Mouse (Mus musculus): ENCODE measurements around the gene Cdk7. TPM values are rescaled to one million over a fixed set of nuclear protein-coding genes. Genes with fewer than 3 reads are reported as not detected.

Cdk7 gene
- 91.4 and 91.7 TPM in 2 replicates for polyA plus RNA-seq (2015; fragmentation: Nextera tagmentation; extraction: Ambion mirVana)

DNA sequence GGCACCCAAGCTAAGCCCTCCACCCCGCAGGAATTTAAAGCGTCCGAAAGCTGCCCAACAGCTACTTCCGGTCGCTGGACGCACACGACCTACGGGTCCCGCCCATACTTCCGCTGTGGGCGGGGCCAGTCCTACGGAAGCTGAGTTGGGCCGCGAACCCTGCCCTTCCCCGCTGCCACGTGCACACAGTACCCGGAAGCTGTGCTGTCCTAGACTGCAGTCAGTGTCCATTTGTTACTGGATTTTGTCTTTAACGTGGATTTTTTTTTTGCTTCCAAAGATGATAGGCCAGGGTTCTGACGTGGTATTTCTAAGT is at the start of gene Cdk7:
Gene Cdk7, minus strand, starts transcription at position 79 of the 316 bp plus-strand sequence.
- peaks cover 16% of the 10 kb centered on the region for H3K4me1 ChIP-seq
- peaks cover 16% of the 10 kb centered on the region for H3K36me3 ChIP-seq
- ATAC-seq (ENCODE audit: insufficient number of reproducible peaks, low FRiP score, low TSS enrichment, low read depth), result peak; percentile 98
- H3K27ac ChIP-seq, result peak within 1 kb of the TSS; percentile 97
- no peaks in the 10 kb centered on the region for H3K9me3 ChIP-seq
- H3K4me2 ChIP-seq, result peak within 1 kb of the TSS; percentile 49
- under 1% methylated on average over 19 of the region's 19 CpGs for WGBS
- H3K27me3 ChIP-seq, result no peaks in the 10 kb centered on the region
- peak within 1 kb of the TSS; percentile 89 for H3K9ac ChIP-seq
- peak within 1 kb of the TSS; percentile 88 for H3K4me3 ChIP-seq

DNA sequence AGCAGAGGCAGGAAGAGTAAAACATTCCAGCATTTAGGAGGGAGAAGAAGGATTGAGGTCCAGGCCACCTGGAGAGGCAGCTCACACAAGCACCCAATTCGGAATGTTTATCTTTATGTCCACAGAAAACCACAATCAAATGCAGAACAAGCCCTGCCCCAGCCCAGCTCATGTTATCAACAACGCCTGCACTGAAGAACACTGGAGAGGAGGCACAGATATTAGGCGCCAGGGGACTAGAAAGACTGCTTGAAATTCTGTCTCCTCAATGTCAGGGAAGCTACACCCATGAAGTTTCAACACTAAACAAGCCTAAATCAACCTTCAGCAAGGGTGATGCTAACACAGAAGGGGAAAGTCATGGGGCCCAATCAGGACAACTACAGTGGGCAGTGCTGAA is 46.8 kb upstream of the Cdk7 start:
- no peak overlapping the region for H3K27ac ChIP-seq
- ATAC-seq (ENCODE audit: insufficient number of reproducible peaks, low FRiP score, low TSS enrichment, low read depth), result no peak
- H3K4me1 ChIP-seq, result peaks cover 18% of the 10 kb centered on the region
- H3K9me3 ChIP-seq, result no peaks in the 10 kb centered on the region
- H3K4me2 ChIP-seq, result no peak overlapping the region
- H3K9ac ChIP-seq, result no peak overlapping the region
- no peaks in the 10 kb centered on the region for H3K27me3 ChIP-seq
- no peak overlapping the region for H3K4me3 ChIP-seq
- 79% methylated on average over 3 of the region's 3 CpGs for WGBS
- H3K36me3 ChIP-seq, result peaks cover 21% of the 10 kb centered on the region

DNA sequence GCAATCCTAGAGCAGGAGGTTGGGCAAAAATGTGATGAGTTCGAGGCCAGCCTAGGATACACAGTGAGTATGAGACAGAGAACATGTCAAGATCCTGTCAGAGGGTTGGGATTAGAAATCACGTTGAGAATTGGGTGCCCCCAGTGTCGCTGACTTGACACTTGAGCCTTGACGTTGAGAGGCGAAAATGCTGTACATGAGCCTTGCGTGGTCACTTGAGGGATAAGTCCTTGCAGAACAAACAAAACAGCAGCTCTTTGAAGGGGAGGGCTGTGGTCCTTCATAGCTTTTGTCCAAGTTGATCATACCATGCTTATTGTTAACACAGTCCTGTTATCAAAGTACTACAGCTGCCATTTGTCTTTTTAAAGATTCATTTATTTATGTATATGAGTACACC is 46.0 kb upstream of the Cdk7 start:
- ATAC-seq (ENCODE audit: insufficient number of reproducible peaks, low FRiP score, low TSS enrichment, low read depth), result no peak
- Histone ChIP-seq H3K4me3 (no peak overlapping the region), H3K27me3 (no peaks in the 10 kb centered on the region), H3K4me1 (peaks cover 18% of the 10 kb centered on the region), H3K4me2 (no peak overlapping the region; the same call in 1 of the 2 replicates), H3K9ac (no peak overlapping the region), H3K9me3 (no peaks in the 10 kb centered on the region), H3K36me3 (peaks cover 22% of the 10 kb centered on the region), H3K27ac (0 out of 2 replicates have a peak overlapping the region, but pooled peaks have one; percentile 43)
- 65% methylated on average over 6 of the region's 6 CpGs for WGBS

DNA sequence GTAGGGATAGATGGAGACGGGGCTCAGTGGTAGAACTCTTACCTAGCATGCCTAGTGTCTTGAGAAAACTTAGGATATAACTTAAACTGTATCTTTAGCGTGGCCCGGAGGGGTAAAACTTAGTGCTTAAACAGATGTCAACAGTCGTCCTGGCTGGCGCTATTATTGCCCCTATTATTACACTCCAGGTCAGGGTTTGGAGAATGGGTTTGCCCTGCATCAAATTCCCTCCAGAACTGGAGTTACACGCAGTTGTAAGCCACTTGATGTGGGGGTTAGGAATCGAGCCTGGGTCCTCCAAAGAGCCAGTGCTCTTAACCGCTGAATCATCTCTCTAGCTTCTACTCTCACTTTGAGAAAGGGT is 45.3 kb upstream of the Cdk7 start:
- Histone ChIP-seq H3K9me3 (no peaks in the 10 kb centered on the region), H3K9ac (peak overlapping the region; percentile 65), H3K36me3 (peaks cover 23% of the 10 kb centered on the region), H3K27me3 (no peaks in the 10 kb centered on the region), H3K4me2 (peak overlapping the region; percentile 80), H3K27ac (peak overlapping the region; percentile 43; the same call in 1 of the 2 replicates), H3K4me3 (peak overlapping the region; percentile 58), H3K4me1 (peaks cover 18% of the 10 kb centered on the region)
- no peak for ATAC-seq (ENCODE audit: insufficient number of reproducible peaks, low FRiP score, low TSS enrichment, low read depth)
- WGBS, result 8% methylated on average over 8 of the region's 8 CpGs

DNA sequence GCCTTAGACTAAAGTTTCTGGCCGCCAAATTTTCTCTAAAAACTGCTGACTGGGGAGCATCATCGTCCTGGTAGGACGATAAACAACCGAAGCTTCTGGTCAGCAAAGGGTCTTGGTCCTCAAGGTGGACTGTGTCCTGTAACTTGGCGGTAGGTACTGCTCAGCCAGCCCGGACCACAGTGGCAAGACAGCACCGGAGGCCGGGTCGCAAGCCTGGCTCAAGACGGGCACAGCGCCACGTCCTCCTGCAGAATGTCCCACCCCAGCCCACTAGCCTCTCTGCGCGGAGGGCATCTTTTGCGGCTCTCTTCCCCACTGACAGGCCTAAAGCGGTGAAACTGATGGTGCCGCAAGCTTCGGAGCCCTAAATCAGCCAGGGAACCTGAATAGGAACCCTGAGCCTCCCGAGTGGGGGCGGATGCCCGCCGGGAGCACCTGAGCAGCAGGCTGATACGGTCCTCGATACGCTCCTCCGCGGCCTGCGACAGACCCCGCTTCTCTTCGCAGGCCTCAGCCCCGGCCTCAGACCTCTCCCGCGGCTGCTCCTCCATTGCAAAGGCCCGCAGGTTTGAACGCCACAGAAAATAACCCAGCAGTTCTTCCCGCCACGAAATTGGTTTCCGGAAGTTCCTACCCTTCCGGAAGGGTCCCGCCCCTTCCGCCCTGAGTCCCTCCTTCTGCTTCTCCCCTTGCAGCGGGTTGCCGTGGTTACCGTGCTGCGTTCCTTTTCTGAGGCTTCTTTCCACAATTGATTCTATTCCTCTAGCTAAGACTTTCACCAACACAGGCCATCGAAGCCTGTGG is 44.7 kb upstream of the Cdk7 start, which contains the start of gene Cenph:
Gene Cenph, minus strand, starts transcription at position 648 of the 804 bp plus-strand sequence.
- peak; percentile 89 for ATAC-seq (ENCODE audit: insufficient number of reproducible peaks, low FRiP score, low TSS enrichment, low read depth)
- under 1% methylated on average over 46 of the region's 46 CpGs for WGBS
- H3K9me3 ChIP-seq, result no peaks in the 10 kb centered on the region
- H3K4me3 ChIP-seq, result peak within 1 kb of the TSS; percentile 58
- H3K4me1 ChIP-seq, result peaks cover 18% of the 10 kb centered on the region
- H3K36me3 ChIP-seq, result peaks cover 26% of the 10 kb centered on the region
- H3K4me2 ChIP-seq, result peak within 1 kb of the TSS; percentile 80
- peak within 1 kb of the TSS; percentile 65 for H3K9ac ChIP-seq
- H3K27ac ChIP-seq, result peak within 1 kb of the TSS; percentile 43; the same call in 1 of the 2 replicates
- H3K27me3 ChIP-seq, result no peaks in the 10 kb centered on the region

DNA sequence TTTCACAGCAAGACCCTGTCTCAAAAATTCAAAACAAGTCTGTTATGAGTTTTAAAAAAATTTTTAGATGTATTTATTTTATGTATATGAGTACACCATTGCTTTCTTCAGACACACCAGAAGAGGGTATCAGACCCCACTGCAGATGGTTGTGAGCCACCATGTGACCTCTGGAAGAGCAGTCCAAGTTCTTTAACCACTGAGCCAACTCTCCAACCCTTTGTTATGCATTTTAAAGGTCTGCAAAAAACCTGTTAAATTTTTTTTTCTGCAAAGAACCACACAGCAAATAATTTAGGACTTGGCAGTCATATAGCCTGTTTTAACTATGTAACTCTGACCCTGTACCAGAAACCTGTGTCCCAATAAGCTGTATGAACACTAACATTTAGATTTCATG is 44.0 kb upstream of the Cdk7 start:
- peaks cover 18% of the 10 kb centered on the region for H3K4me1 ChIP-seq
- ATAC-seq (ENCODE audit: insufficient number of reproducible peaks, low FRiP score, low TSS enrichment, low read depth), result no peak

DNA sequence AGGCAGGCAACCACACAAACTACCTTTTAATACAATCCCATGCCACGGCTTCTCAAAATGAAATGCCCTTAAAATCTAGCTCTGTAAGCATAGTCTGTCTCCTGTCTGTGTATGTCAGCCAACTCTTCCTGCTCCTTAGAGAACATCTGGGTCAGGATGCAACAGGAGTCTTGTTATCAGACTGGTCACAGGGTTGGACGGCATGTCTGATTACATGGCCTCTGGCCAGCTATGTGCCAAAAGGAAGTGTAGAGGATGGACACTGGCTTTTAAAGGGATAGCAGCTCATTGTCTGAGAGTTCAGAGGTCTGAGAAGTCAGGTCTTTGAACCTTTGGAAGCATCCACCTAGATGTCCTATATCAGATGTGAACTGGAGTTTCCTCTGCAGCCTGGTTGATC is 24.6 kb upstream of the Cdk7 start:
- 89% methylated on average over 2 of the region's 2 CpGs for WGBS
- H3K9me3 ChIP-seq, result no peaks in the 10 kb centered on the region

More for the DNA sequence above, 44.0 kb upstream of the Cdk7 start:
- Histone ChIP-seq H3K4me3 (peak overlapping the region; percentile 58), H3K9ac (no peak overlapping the region), H3K27me3 (no peaks in the 10 kb centered on the region), H3K4me2 (peak overlapping the region; percentile 80), H3K27ac (no peak overlapping the region), H3K36me3 (peaks cover 29% of the 10 kb centered on the region), H3K9me3 (no peaks in the 10 kb centered on the region)

DNA sequence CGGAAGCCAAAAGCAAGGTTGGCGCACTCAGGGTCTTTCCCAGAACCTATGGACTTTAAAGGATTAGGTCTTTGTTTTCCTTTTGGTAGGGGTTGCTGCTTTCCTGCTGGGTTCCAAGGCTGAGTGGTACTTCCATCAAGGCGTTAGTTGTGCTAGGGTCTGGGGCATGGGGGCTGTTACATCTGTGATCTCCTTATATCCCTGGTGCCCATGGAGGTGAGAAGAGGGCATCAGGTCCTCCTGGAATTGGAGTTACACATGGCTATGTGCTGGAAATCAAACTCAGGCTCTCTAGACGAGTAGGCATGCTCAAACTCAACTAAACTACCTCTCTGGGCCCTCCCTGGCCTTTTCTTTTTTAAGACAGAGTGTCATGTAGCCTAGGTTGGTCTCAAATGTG is 23.4 kb upstream of the Cdk7 start:
- Histone ChIP-seq H3K4me1 (no peaks in the 10 kb centered on the region), H3K9ac (no peak overlapping the region), H3K9me3 (no peaks in the 10 kb centered on the region), H3K27ac (no peak overlapping the region), H3K4me3 (no peak overlapping the region), H3K27me3 (no peaks in the 10 kb centered on the region), H3K4me2 (no peak overlapping the region), H3K36me3 (no peaks in the 10 kb centered on the region)
- ATAC-seq (ENCODE audit: insufficient number of reproducible peaks, low FRiP score, low TSS enrichment, low read depth), result no peak
- 67% methylated on average over 4 of the region's 4 CpGs for WGBS

More for the DNA sequence above, 24.6 kb upstream of the Cdk7 start:
- Histone ChIP-seq H3K9ac (no peak overlapping the region), H3K27me3 (no peaks in the 10 kb centered on the region), H3K4me1 (no peaks in the 10 kb centered on the region), H3K36me3 (peaks cover 10% of the 10 kb centered on the region), H3K27ac (no peak overlapping the region), H3K4me3 (no peak overlapping the region), H3K4me2 (no peak overlapping the region)
- ATAC-seq (ENCODE audit: insufficient number of reproducible peaks, low FRiP score, low TSS enrichment, low read depth), result no peak

DNA sequence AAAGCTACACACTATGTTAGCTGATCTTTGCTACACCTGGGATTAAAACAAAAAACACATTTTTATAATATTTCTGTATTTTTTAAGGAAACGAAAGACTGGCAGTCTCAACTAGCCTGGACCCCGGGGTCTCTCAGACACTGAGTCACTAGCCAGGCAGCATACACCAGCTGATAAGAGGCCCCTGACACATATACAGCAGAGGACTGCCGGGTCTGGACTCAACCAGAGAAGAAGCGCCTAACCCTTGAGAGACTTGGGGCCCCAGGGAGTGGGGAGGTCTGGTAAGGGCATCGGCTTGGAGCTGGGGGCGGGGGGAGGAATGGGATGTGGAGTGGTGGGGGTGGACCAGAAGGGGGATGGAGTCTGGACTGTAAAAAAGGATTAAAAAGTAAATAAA is 22.3 kb upstream of the Cdk7 start:
- 78% methylated on average over 6 of the region's 6 CpGs for WGBS
- no peaks in the 10 kb centered on the region for H3K4me1 ChIP-seq
- H3K27me3 ChIP-seq, result no peaks in the 10 kb centered on the region

DNA sequence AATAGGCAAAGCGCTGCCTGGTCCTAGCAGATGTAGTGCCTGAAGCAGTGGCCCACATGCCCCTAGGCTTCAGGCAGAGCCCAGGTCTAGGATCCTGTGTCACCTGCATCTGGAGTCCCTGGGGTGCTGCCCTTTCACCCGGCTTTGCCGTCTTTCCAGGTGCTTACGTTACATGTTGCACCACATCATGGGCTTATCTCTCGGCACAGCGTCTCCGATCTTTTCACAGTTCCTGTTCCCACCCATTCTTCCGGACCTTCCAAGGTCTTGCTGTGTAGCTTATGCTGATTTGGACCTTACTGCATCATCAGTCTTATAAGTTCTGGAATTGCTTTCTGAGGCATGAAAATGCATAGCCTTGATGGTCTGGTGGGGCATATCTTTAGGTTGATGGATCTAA is 21.8 kb upstream of the Cdk7 start:
- ATAC-seq (ENCODE audit: insufficient number of reproducible peaks, low FRiP score, low TSS enrichment, low read depth), result no peak
- H3K4me3 ChIP-seq, result no peak overlapping the region
- no peaks in the 10 kb centered on the region for H3K4me1 ChIP-seq
- no peaks in the 10 kb centered on the region for H3K36me3 ChIP-seq
- H3K27ac ChIP-seq, result no peak overlapping the region
- WGBS, result 90% methylated on average over 8 of the region's 8 CpGs
- no peaks in the 10 kb centered on the region for H3K27me3 ChIP-seq
- no peak overlapping the region for H3K4me2 ChIP-seq
- H3K9me3 ChIP-seq, result no peaks in the 10 kb centered on the region
- H3K9ac ChIP-seq, result no peak overlapping the region

More for the DNA sequence above, 22.3 kb upstream of the Cdk7 start:
- Histone ChIP-seq H3K9ac (no peak overlapping the region), H3K36me3 (no peaks in the 10 kb centered on the region), H3K9me3 (no peaks in the 10 kb centered on the region), H3K4me2 (no peak overlapping the region), H3K4me3 (no peak overlapping the region), H3K27ac (no peak overlapping the region)
- no peak for ATAC-seq (ENCODE audit: insufficient number of reproducible peaks, low FRiP score, low TSS enrichment, low read depth)

DNA sequence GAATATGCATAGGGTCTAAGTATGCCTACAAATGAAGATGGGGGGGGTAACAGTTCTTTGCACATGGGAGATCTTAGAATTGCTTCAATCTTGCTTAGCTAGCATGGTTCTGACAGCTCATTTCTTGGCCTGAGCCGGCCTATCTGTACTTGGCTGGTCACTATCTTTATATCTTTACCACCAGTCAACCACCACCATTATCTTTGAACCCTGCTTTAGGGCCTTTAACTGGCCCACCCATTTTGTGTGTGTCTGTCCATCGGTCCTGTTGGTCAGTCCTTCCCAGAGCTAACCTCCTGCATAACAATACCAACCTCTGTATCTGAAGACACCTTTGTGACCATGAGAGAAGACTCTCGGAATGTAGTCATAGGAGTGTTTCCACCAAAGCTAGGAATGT is 20.7 kb upstream of the Cdk7 start:
- 87% methylated on average over 3 of the region's 3 CpGs for WGBS
- H3K4me3 ChIP-seq, result no peak overlapping the region
- ATAC-seq (ENCODE audit: insufficient number of reproducible peaks, low FRiP score, low TSS enrichment, low read depth), result no peak
- no peaks in the 10 kb centered on the region for H3K36me3 ChIP-seq
- H3K4me1 ChIP-seq, result no peaks in the 10 kb centered on the region
- H3K27ac ChIP-seq, result no peak overlapping the region
- no peak overlapping the region for H3K9ac ChIP-seq
- no peaks in the 10 kb centered on the region for H3K9me3 ChIP-seq
- H3K27me3 ChIP-seq, result no peaks in the 10 kb centered on the region
- H3K4me2 ChIP-seq, result no peak overlapping the region

DNA sequence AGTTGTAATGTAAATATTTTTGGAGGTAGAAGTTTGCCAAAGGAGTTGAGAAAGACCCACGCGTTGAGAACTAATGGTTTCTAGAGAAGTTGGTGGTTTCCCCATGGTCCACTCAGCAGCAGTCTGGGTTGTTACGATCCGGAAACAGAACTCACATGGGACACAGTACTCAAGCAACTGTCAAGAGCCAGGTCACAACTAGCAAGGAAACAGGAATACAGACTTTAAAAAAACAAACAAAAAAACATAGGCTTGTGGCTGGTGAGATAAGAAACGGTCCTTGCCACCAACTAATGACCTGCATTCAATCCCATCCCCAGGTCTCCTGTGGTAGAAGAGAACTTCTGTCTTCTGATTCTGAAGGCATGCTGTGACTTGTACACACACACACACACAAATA is 20.1 kb upstream of the Cdk7 start:
- Histone ChIP-seq H3K4me1 (no peaks in the 10 kb centered on the region), H3K27me3 (no peaks in the 10 kb centered on the region), H3K4me2 (no peak overlapping the region), H3K36me3 (no peaks in the 10 kb centered on the region), H3K9ac (no peak overlapping the region), H3K9me3 (no peaks in the 10 kb centered on the region), H3K27ac (no peak overlapping the region), H3K4me3 (no peak overlapping the region)
- no peak for ATAC-seq (ENCODE audit: insufficient number of reproducible peaks, low FRiP score, low TSS enrichment, low read depth)
- WGBS, result 72% methylated on average over 5 of the region's 5 CpGs
